Mouse (Mus musculus): ENCODE data around the gene Cdc42bpg. TPM values are rescaled to one million over a fixed set of nuclear protein-coding genes. Genes with fewer than 3 reads are reported as not detected.

Gene Cdc42bpg
- total and polyA plus RNA-seq, 3 experiments: 0.79 to 4.2 (median 2.3) TPM

GRCm38 (mm10) chr19:6363411-6364240 lies 57.4 kb downstream of the Cdc42bpg start, which contains the start of gene Sf1:
Sf1 (plus strand) TSS chr19:6363690.
- TF ChIP-seq POLR2A (IDR thresholded peaks at IDR 0.05; ENCODE audit: low read depth, low read length) (peak; percentile 88), TCF12 (IDR thresholded peaks at IDR 0.05; ENCODE audit: low read depth, low read length) (peak; percentile 72), CTCF (conservative IDR thresholded peaks at IDR 0.05 in 1 of 2, IDR thresholded peaks at IDR 0.05 in 1 of 2; ENCODE audit: low read depth in 2 of 2, low read length in 2 of 2) (no peak), UBTF (IDR thresholded peaks at IDR 0.05; ENCODE audit: low read depth, low read length) (peak; percentile 56; the same call in 1 of the 2 replicates), MXI1 (IDR thresholded peaks at IDR 0.05; ENCODE audit: low read depth, low read length) (peak; percentile 68; the same call in 1 of the 2 replicates), GABPA (IDR thresholded peaks at IDR 0.05; ENCODE audit: insufficient replicate concordance, low read depth, low read length) (no peak), MAZ (IDR thresholded peaks at IDR 0.05; ENCODE audit: low read depth, low read length) (peak; percentile 63; the same call in 1 of the 2 replicates), USF2 (conservative IDR thresholded peaks at IDR 0.05; ENCODE audit: low read depth, low read length) (no peak), ZMIZ1 (IDR thresholded peaks at IDR 0.05; ENCODE audit: low read depth, low read length) (peak; percentile 63), TBP (conservative IDR thresholded peaks at IDR 0.05; ENCODE audit: low read depth, low read length) (0 out of 2 replicates have a peak, but pooled peaks have one; percentile 50), ELF1 (IDR thresholded peaks at IDR 0.05; ENCODE audit: low read depth, low read length) (peak; percentile 91), CHD1 (IDR thresholded peaks at IDR 0.05; ENCODE audit: low read depth, low read length) (no peak), NRF1 (IDR thresholded peaks at IDR 0.05; ENCODE audit: low read depth, low read length) (peak; percentile 100), ZKSCAN1 (IDR thresholded peaks at IDR 0.05; ENCODE audit: borderline replicate concordance, low read depth, low read length) (no peak), RAD21 (IDR thresholded peaks at IDR 0.05; ENCODE audit: low read depth, low read length) (no peak), HCFC1 (IDR thresholded peaks at IDR 0.05; ENCODE audit: low read depth, low read length) (peak; percentile 62), CHD2 (IDR thresholded peaks at IDR 0.05; ENCODE audit: low read length) (peak; percentile 86), POLR2AphosphoS2 (IDR thresholded peaks at IDR 0.05; ENCODE audit: low read depth, low read length) (peak; percentile 81; the same call in 1 of the 2 replicates), ZC3H11A (IDR thresholded peaks at IDR 0.05; ENCODE audit: low read depth, low read length) (no peak), BHLHE40 (IDR thresholded peaks at IDR 0.05; ENCODE audit: low read depth, low read length) (peak; percentile 27; the same call in 1 of the 2 replicates), MAX (IDR thresholded peaks at IDR 0.05; ENCODE audit: low read length) (no peak), NELFE (IDR thresholded peaks at IDR 0.05; ENCODE audit: low read depth, low read length) (peak; percentile 78), IRF4 (IDR thresholded peaks at IDR 0.05; ENCODE audit: low read depth, low read length) (peak; percentile 53; the same call in 1 of the 2 replicates), EP300 (IDR thresholded peaks at IDR 0.05; ENCODE audit: low read length) (no peak), JUND (conservative IDR thresholded peaks at IDR 0.05; ENCODE audit: low read depth, low read length) (no peak; the same call in 1 of the 2 replicates), JUN (IDR thresholded peaks at IDR 0.05; ENCODE audit: insufficient read depth, low read depth, low read length) (no peak), SIN3A (IDR thresholded peaks at IDR 0.05; ENCODE audit: low read length) (peak; percentile 6; the same call in 1 of the 2 replicates), USF1 (IDR thresholded peaks at IDR 0.05; ENCODE audit: low read depth, low read length) (no peak)
- peaks cover 5 to 62% of the 10 kb centered on the region in 2 experiments for H3K4me1 ChIP-seq (ENCODE audit: control insufficient read depth in 1 of 2, insufficient read depth in 2 of 2)
- peak; percentile 100 for DNase-seq (ENCODE audit: extremely low read depth)
- no peaks in the 10 kb centered on the region for H3K9me3 ChIP-seq (replicated peaks; ENCODE audit: low read length)
- dilution Hi-C loops (cut with MboI; ENCODE audit: extremely low pct_ligation_motif_present, extremely low pct_unique_long_range_greater_than_20kb, low sequenced_read_pairs): no loop called here
- in situ Hi-C loops (cut with MboI; ENCODE audit: low pct_ligation_motif_present, low pct_unique_long_range_greater_than_20kb, low sequenced_read_pairs): no loop called here
- H3K4me3 ChIP-seq (replicated peaks in 1 of 3; ENCODE audit: low read depth in 2 of 3, low read length in 2 of 3, poor library complexity in 1 of 3): peak within 1 kb of the TSS; percentile 76 to 98 (median 97)
- peak within 1 kb of the TSS; percentile 96 for H3K27ac ChIP-seq (ENCODE audit: insufficient read depth, low read depth)
- H3K36me3 ChIP-seq (replicated peaks in 1 of 2; ENCODE audit: control insufficient read depth in 1 of 2, insufficient read depth in 1 of 2, low read length in 1 of 2): peaks cover 29 to 59% of the 10 kb centered on the region in 2 experiments
- H3K9ac ChIP-seq (ENCODE audit: insufficient read depth, low read depth): peak within 1 kb of the TSS; percentile 98
- peak within 1 kb of the TSS; percentile 97 for H3K4me2 ChIP-seq (ENCODE audit: insufficient read depth, low read depth, poor library complexity, severe bottlenecking)
- peaks cover 42% of the 10 kb centered on the region for H3K79me2 ChIP-seq (replicated peaks; ENCODE audit: control insufficient read depth, extremely low read depth, insufficient read depth, poor library complexity, severe bottlenecking)
- no peaks in the 10 kb centered on the region for H3K27me3 ChIP-seq (replicated peaks)
